Mouse (Mus musculus) gastrocnemius, adult 2 months (tissue): Measurements from ENCODE around the gene Fam98a. TPM values are rescaled to one million over a fixed set of nuclear protein-coding genes. Genes with fewer than 3 reads are reported as not detected.

Source experiments
- DNase-seq: peaks from one replicate; pipeline ENCODE4 v3.0.0; 2022
- H3K27ac ChIP-seq: fragments of 200-600 bp; 2 replicates; pipeline ENCODE4 v1.8.1; 2022; ENCODE audit warnings: mild to moderate bottlenecking
- H3K4me3 ChIP-seq: fragments of 200-600 bp; 2 replicates; pipeline ENCODE4 v1.8.1; 2022; ENCODE audit warnings: mild to moderate bottlenecking, moderate library complexity
- CTCF ChIP-seq: fragments of 200-600 bp; IDR thresholded peaks from 2 replicates; pipeline ENCODE4 v1.8.1; 2022; ENCODE audit warnings: antibody characterized with exemption, mild to moderate bottlenecking, moderate library complexity
- intact Hi-C: fragments of 180-260 bp; cut with DNase I; formaldehyde crosslinking; loops from one replicate; pipeline ENCODE4 v1.15.1; 2025
- total RNA-seq, 2 experiments: library from RNA; stranded (reverse); gene quantifications; 2 replicates each; pipeline ENCODE4 v1.2.3; 2021

The Fam98a gene
- total RNA-seq, 2 experiments from 2014 or later = 33.1 to 34.6 TPM

GRCm38 (mm10) chr17:75537050-75537445 is 14.7 kb downstream of the Fam98a start:
- no peak for TF ChIP-seq CTCF
- H3K27ac ChIP-seq = no peak overlapping the region
- intact Hi-C loops = loop anchor here (2.0 to 10.0 kb wide), 2 partner anchors 132 to 164 kb away; no protein-coding TSS in a partner anchor
- H3K4me3 ChIP-seq = no peak overlapping the region
- DNase-seq = no peak

- Histone ChIP-seq H3K27ac (no peak overlapping the region), H3K4me3 (no peak overlapping the region)
- peak; percentile 79 for TF ChIP-seq CTCF
- intact Hi-C loops = loop anchor here (2.0 to 10.0 kb wide), 2 partner anchors 132 to 164 kb away; no protein-coding TSS in a partner anchor
- DNase-seq = peak; percentile 38
Observed at GRCm38 (mm10) chr17:75536396-75537049, 15.2 kb downstream of the Fam98a start.

GRCm38 (mm10) chr17:75535612-75536011 is 16.1 kb downstream of the Fam98a start:
- H3K4me3 ChIP-seq = no peak overlapping the region
- DNase-seq = no peak
- H3K27ac ChIP-seq = no peak overlapping the region
- no peak for TF ChIP-seq CTCF
- intact Hi-C loops = loop anchor here (2.0 to 10.0 kb wide), 2 partner anchors 131 to 163 kb away; no protein-coding TSS in a partner anchor

GRCm38 (mm10) chr17:75534314-75535020 is 17.3 kb downstream of the Fam98a start:
- DNase-seq = no peak
- TF ChIP-seq CTCF = no peak
- Histone ChIP-seq H3K27ac (no peak overlapping the region), H3K4me3 (no peak overlapping the region)
- intact Hi-C loops = loop anchor here (10.0 kb wide), 1 partner anchor 130 kb away; no protein-coding TSS in a partner anchor

GRCm38 (mm10) chr17:75532469-75532986 is 19.2 kb downstream of the Fam98a start:
- no peak for TF ChIP-seq CTCF
- H3K27ac ChIP-seq = no peak overlapping the region
- no peak overlapping the region for H3K4me3 ChIP-seq
- DNase-seq = no peak
- intact Hi-C loops = loop anchor here (10.0 kb wide), 1 partner anchor 128 kb away; no protein-coding TSS in a partner anchor

- Histone ChIP-seq H3K4me3 (no peak overlapping the region), H3K27ac (no peak overlapping the region)
- no peak for DNase-seq
- TF ChIP-seq CTCF = peak; percentile 34; the same call in 1 of the 2 replicates
- intact Hi-C loops = no loop called here
Observed at GRCm38 (mm10) chr17:75529222-75529935, 22.4 kb downstream of the Fam98a start.

- intact Hi-C loops = no loop called here
- Histone ChIP-seq H3K4me3 (no peak overlapping the region), H3K27ac (peak overlapping the region; percentile 41)
- no peak for TF ChIP-seq CTCF
- DNase-seq = peak; percentile 44
Observed at GRCm38 (mm10) chr17:75526411-75526810, 25.3 kb downstream of the Fam98a start.

- intact Hi-C loops = no loop called here
- no peak overlapping the region for H3K4me3 ChIP-seq
- H3K27ac ChIP-seq = peak overlapping the region; percentile 68
- TF ChIP-seq CTCF = no peak
- DNase-seq = peak; percentile 42
Observed at GRCm38 (mm10) chr17:75523812-75524211, 27.9 kb downstream of the Fam98a start.

GRCm38 (mm10) chr17:75522347-75523065 is 29.2 kb downstream of the Fam98a start:
- intact Hi-C loops = no loop called here
- no peak overlapping the region for H3K4me3 ChIP-seq
- peak; percentile 71 for DNase-seq
- no peak for TF ChIP-seq CTCF
- H3K27ac ChIP-seq = peak overlapping the region; percentile 68

GRCm38 (mm10) chr17:75521236-75521842 is 30.4 kb downstream of the Fam98a start:
- no peak for TF ChIP-seq CTCF
- DNase-seq = no peak
- intact Hi-C loops = no loop called here
- no peak overlapping the region for H3K27ac ChIP-seq
- H3K4me3 ChIP-seq = no peak overlapping the region

- DNase-seq = no peak
- no peak overlapping the region for H3K4me3 ChIP-seq
- no peak for TF ChIP-seq CTCF
- intact Hi-C loops = no loop called here
- H3K27ac ChIP-seq = peak overlapping the region; percentile 48
Observed at GRCm38 (mm10) chr17:75519239-75519900, 32.4 kb downstream of the Fam98a start.
